Mouse (Mus musculus): Measurements from ENCODE around the gene Igf1. TPM values are rescaled to one million over a fixed set of nuclear protein-coding genes. Genes with fewer than 3 reads are reported as not detected.

Gene Igf1
- total and polyA plus RNA-seq, 3 experiments: not detected

- Histone ChIP-seq H3K4me1 (ENCODE audit: control insufficient read depth in 1 of 2, insufficient read depth in 2 of 2, low read length in 2 of 2) (no peaks in the 10 kb centered on the region), H3K27ac (ENCODE audit: control insufficient read depth, low read depth, low read length) (no peak overlapping the region), H3K9ac (ENCODE audit: control insufficient read depth, low read depth, low read length, poor library complexity, severe bottlenecking) (no peak overlapping the region), H3K36me3 (ENCODE audit: control insufficient read depth in 1 of 2, insufficient read depth in 2 of 2, low read length in 2 of 2) (no peaks in the 10 kb centered on the region), H3K9me3 (replicated peaks; ENCODE audit: insufficient read depth, low read length) (no peaks in the 10 kb centered on the region), H3K27me3 (ENCODE audit: control insufficient read depth in 1 of 2, insufficient read depth in 2 of 2, low read length in 2 of 2) (no peaks in the 10 kb centered on the region; a peak in 1 of 4 replicates), H3K79me2 (ENCODE audit: control insufficient read depth, insufficient read depth, low read length, poor library complexity) (no peaks in the 10 kb centered on the region), H3K4me3 (ENCODE audit: control insufficient read depth in 1 of 2, insufficient read depth in 1 of 2, low read depth in 2 of 2, low read length in 2 of 2) (no peak overlapping the region)
- TF ChIP-seq SMC3 (IDR thresholded peaks at IDR 0.05; ENCODE audit: low read depth, low read length) (no peak), TBP (IDR thresholded peaks at IDR 0.05; ENCODE audit: low read depth, low read length) (no peak), USF1 (IDR thresholded peaks at IDR 0.05; ENCODE audit: low read depth, low read length) (no peak), NELFE (IDR thresholded peaks at IDR 0.05; ENCODE audit: low read depth, low read length) (no peak), MXI1 (IDR thresholded peaks at IDR 0.05; ENCODE audit: low read depth, low read length) (no peak), RAD21 (IDR thresholded peaks at IDR 0.05; ENCODE audit: low read depth, low read length) (no peak), CTCF (IDR thresholded peaks at IDR 0.05 in 2 of 3, conservative IDR thresholded peaks at IDR 0.05 in 1 of 3; ENCODE audit: control insufficient read depth in 1 of 3, insufficient read depth in 1 of 3, low read depth in 2 of 3, low read length in 3 of 3, poor library complexity in 1 of 3, severe bottlenecking in 1 of 3) (no peak), MYC (IDR thresholded peaks at IDR 0.05; ENCODE audit: low read depth, low read length) (no peak), RCOR1 (IDR thresholded peaks at IDR 0.05; ENCODE audit: low read depth, low read length) (no peak)
- DNase-seq (ENCODE audit: low read depth, low spot score): no peak
Measured at GRCm38 (mm10) chr10:87871863-87872647, 14.0 kb downstream of the Igf1 start.

- TF ChIP-seq RAD21 (IDR thresholded peaks at IDR 0.05; ENCODE audit: low read depth, low read length) (no peak), ZMIZ1 (IDR thresholded peaks at IDR 0.05; ENCODE audit: low read depth, low read length) (no peak), ELF1 (IDR thresholded peaks at IDR 0.05; ENCODE audit: low read depth, low read length) (no peak), POLR2A (IDR thresholded peaks at IDR 0.05; ENCODE audit: control insufficient read depth in 1 of 2, insufficient read depth in 1 of 2, low read depth in 1 of 2, low read length in 2 of 2, poor library complexity in 1 of 2) (no peak), RCOR1 (IDR thresholded peaks at IDR 0.05; ENCODE audit: low read depth, low read length) (no peak), CHD2 (IDR thresholded peaks at IDR 0.05; ENCODE audit: low read length) (no peak), NRF1 (IDR thresholded peaks at IDR 0.05; ENCODE audit: insufficient read depth, low read depth, low read length, poor library complexity, severe bottlenecking) (no peak), POLR2AphosphoS5 (IDR thresholded peaks at IDR 0.05; ENCODE audit: borderline replicate concordance, low read depth, low read length) (no peak), ZKSCAN1 (IDR thresholded peaks at IDR 0.05; ENCODE audit: low read depth, low read length) (no peak)
- Histone ChIP-seq H3K79me2 (ENCODE audit: control insufficient read depth, insufficient read depth, low read length, poor library complexity) (no peaks in the 10 kb centered on the region), H3K27me3 (ENCODE audit: control insufficient read depth in 1 of 2, insufficient read depth in 2 of 2, low read length in 2 of 2) (no peaks in the 10 kb centered on the region; a peak in 1 of 4 replicates), H3K4me3 (ENCODE audit: control insufficient read depth in 1 of 2, insufficient read depth in 1 of 2, low read depth in 2 of 2, low read length in 2 of 2) (no peak overlapping the region), H3K36me3 (ENCODE audit: control insufficient read depth in 1 of 2, insufficient read depth in 2 of 2, low read length in 2 of 2) (no peaks in the 10 kb centered on the region), H3K4me1 (ENCODE audit: control insufficient read depth in 1 of 2, insufficient read depth in 2 of 2, low read length in 2 of 2) (no peaks in the 10 kb centered on the region), H3K9me3 (replicated peaks; ENCODE audit: insufficient read depth, low read length) (no peaks in the 10 kb centered on the region), H3K27ac (ENCODE audit: control insufficient read depth, low read depth, low read length) (no peak overlapping the region), H3K9ac (ENCODE audit: control insufficient read depth, low read depth, low read length, poor library complexity, severe bottlenecking) (no peak overlapping the region)
- DNase-seq (ENCODE audit: low read depth, low spot score): no peak
Measured at GRCm38 (mm10) chr10:87872854-87873253, 14.8 kb downstream of the Igf1 start.
